Mouse (Mus musculus): Measurements from ENCODE around the gene Rsrp1.

GRCm38 (mm10) chr4:134975929-134976308, 52.5 kb downstream of the Rsrp1 start:
- no peak for TF ChIP-seq CTCF (IDR thresholded peaks at IDR 0.05; ENCODE audit: low read depth)
- TF ChIP-seq EP300 (IDR thresholded peaks at IDR 0.05; ENCODE audit: low read depth): no peak
